Mouse (Mus musculus): ENCODE results near the gene Ube2r2. TPM values are rescaled to one million over a fixed set of nuclear protein-coding genes. Genes with fewer than 3 reads are reported as not detected.

Gene Ube2r2
- polyA plus RNA-seq, 1 experiment, result 69.0 TPM

DNA sequence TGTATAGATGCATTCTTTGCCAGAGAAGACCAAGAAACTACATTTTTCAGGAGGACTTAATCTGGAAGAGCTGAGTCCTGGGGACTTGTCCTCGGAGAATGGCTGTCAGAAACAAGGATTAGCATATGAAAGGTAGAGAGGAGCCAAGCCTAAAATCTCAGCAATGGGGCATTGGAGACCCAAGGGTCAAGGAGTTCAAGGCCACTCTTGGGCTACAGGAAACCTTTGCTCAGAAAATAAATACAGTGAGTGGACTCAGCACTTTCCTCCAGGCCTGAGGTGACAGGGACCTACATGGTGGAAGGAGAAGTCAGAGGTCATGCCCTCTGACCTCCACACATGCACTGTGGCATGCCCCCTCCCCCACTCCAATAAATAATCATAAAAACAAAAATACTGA, 34.6 kb upstream of the Ube2r2 start:
- H3ac ChIP-seq (ENCODE audit: control insufficient read depth, insufficient read length), result no peak overlapping the region
- H3K4me3 ChIP-seq, result no peak overlapping the region
- TF ChIP-seq TCF3 (IDR thresholded peaks at IDR 0.05; ENCODE audit: insufficient read length, low read depth), result no peak
- TF ChIP-seq MAX (IDR thresholded peaks at IDR 0.05; ENCODE audit: low read depth), result no peak
- TF ChIP-seq E2F4 (IDR thresholded peaks at IDR 0.05; ENCODE audit: insufficient read depth), result no peak
- TF ChIP-seq REST (IDR thresholded peaks at IDR 0.05; ENCODE audit: insufficient read depth, insufficient read length), result no peak
- no peak for TF ChIP-seq CEBPB (IDR thresholded peaks at IDR 0.05; ENCODE audit: insufficient read depth, poor library complexity, severe bottlenecking)
- TF ChIP-seq USF1 (IDR thresholded peaks at IDR 0.05; ENCODE audit: low read depth), result no peak
- no peaks in the 10 kb centered on the region for H3K79me2 ChIP-seq (ENCODE audit: control insufficient read depth, insufficient read depth)
- H3K4me2 ChIP-seq (ENCODE audit: low read depth), result no peak overlapping the region
- peaks cover 7% of the 10 kb centered on the region for H3K27me3 ChIP-seq (ENCODE audit: control insufficient read depth, insufficient read depth, insufficient read length)
- H3K36me3 ChIP-seq (ENCODE audit: control insufficient read depth, insufficient read depth), result no peaks in the 10 kb centered on the region

DNA sequence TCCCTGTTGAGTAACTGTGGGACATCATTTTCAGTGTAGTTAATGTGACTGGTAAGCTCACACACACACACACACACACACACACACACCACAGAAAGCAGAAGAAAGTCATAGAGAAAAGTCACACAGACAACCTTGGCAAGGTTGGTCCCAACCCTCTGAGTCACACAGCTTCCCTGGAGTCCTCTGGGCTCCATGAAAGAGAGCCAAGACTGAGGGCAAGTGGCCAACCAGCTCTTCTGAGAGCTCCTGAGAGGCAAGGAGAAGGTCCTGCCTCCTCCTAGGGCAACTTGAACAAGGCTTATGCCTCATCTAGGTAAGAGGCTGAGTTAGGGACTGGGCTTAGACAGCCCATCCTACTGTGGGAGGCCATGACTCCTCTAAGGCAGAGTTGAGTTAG, 32.6 kb upstream of the Ube2r2 start:
- Histone ChIP-seq H3K4me2 (ENCODE audit: low read depth) (no peak overlapping the region), H3K27me3 (ENCODE audit: control insufficient read depth, insufficient read depth, insufficient read length) (peaks cover 3% of the 10 kb centered on the region)
- no peak for TF ChIP-seq MAX (IDR thresholded peaks at IDR 0.05; ENCODE audit: low read depth)
- no peak for TF ChIP-seq CEBPB (IDR thresholded peaks at IDR 0.05; ENCODE audit: insufficient read depth, poor library complexity, severe bottlenecking)
- TF ChIP-seq POLR2A (IDR thresholded peaks at IDR 0.05; ENCODE audit: insufficient read length, low read depth), result no peak
- no peak for TF ChIP-seq REST (IDR thresholded peaks at IDR 0.05; ENCODE audit: insufficient read depth, insufficient read length)
- no peak for TF ChIP-seq MYOD1 (IDR thresholded peaks at IDR 0.05; ENCODE audit: control insufficient read depth in 1 of 3, insufficient read length in 2 of 3, low read depth in 2 of 3)
- TF ChIP-seq SRF (IDR thresholded peaks at IDR 0.05; ENCODE audit: control insufficient read depth, insufficient read length, low read depth), result no peak
- no peak for TF ChIP-seq USF1 (IDR thresholded peaks at IDR 0.05; ENCODE audit: low read depth)
- TF ChIP-seq MYOG (IDR thresholded peaks at IDR 0.05; ENCODE audit: control insufficient read depth in 1 of 3, insufficient read depth in 1 of 3, insufficient read length in 2 of 3, low read depth in 2 of 3), result no peak
- TF ChIP-seq TCF12 (IDR thresholded peaks at IDR 0.05; ENCODE audit: insufficient read depth, poor library complexity, severe bottlenecking), result no peak
- TF ChIP-seq TCF3 (IDR thresholded peaks at IDR 0.05; ENCODE audit: insufficient read length, low read depth), result no peak
- TF ChIP-seq POLR2AphosphoS2 (IDR thresholded peaks at IDR 0.05; ENCODE audit: insufficient read length, low read depth), result no peak
- TF ChIP-seq E2F4 (IDR thresholded peaks at IDR 0.05; ENCODE audit: insufficient read depth), result no peak

DNA sequence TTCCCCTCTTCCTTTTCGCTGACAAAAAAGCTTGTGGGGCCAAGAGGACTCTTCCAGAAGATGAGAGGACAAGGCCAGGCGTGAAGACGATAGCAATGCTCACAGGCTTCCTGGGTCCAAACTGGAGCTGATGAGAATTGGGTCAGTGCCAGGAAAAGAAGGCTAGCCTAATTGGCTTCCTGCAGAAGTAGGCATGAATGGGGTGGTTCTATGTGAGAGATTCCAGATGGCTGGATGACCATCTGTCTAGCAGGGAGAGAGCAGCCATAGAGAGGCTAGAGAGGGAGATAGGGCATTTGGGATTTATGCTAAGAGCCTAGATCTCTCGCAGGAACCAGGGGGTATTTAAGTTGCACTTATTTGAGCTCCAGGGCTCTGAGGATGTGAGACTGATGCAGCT, 28.1 kb upstream of the Ube2r2 start:
- Histone ChIP-seq H3K79me2 (ENCODE audit: control insufficient read depth, insufficient read depth) (no peaks in the 10 kb centered on the region), H3K4me3 (no peak overlapping the region), H3K4me2 (ENCODE audit: low read depth) (no peak overlapping the region), H3K36me3 (ENCODE audit: control insufficient read depth, insufficient read depth) (no peaks in the 10 kb centered on the region), H3K27me3 (ENCODE audit: control insufficient read depth, insufficient read depth, insufficient read length) (no peaks in the 10 kb centered on the region), H3ac (ENCODE audit: control insufficient read depth, insufficient read length) (no peak overlapping the region)
- no peak for TF ChIP-seq MAX (IDR thresholded peaks at IDR 0.05; ENCODE audit: low read depth)
- TF ChIP-seq TCF3 (IDR thresholded peaks at IDR 0.05; ENCODE audit: insufficient read length, low read depth), result no peak
- no peak for TF ChIP-seq TCF12 (IDR thresholded peaks at IDR 0.05; ENCODE audit: insufficient read depth, poor library complexity, severe bottlenecking)
- TF ChIP-seq CEBPB (IDR thresholded peaks at IDR 0.05; ENCODE audit: insufficient read depth, poor library complexity, severe bottlenecking), result no peak
- TF ChIP-seq USF1 (IDR thresholded peaks at IDR 0.05; ENCODE audit: low read depth), result no peak
- no peak for TF ChIP-seq SRF (IDR thresholded peaks at IDR 0.05; ENCODE audit: control insufficient read depth, insufficient read length, low read depth)
- TF ChIP-seq REST (IDR thresholded peaks at IDR 0.05; ENCODE audit: insufficient read depth, insufficient read length), result no peak
- no peak for TF ChIP-seq MYOD1 (IDR thresholded peaks at IDR 0.05; ENCODE audit: control insufficient read depth in 1 of 3, insufficient read length in 2 of 3, low read depth in 2 of 3)

More for the DNA sequence above, 32.6 kb upstream of the Ube2r2 start:
- Histone ChIP-seq H3ac (ENCODE audit: control insufficient read depth, insufficient read length) (no peak overlapping the region), H3K4me3 (no peak overlapping the region), H3K79me2 (ENCODE audit: control insufficient read depth, insufficient read depth) (no peaks in the 10 kb centered on the region), H3K36me3 (ENCODE audit: control insufficient read depth, insufficient read depth) (no peaks in the 10 kb centered on the region)

DNA sequence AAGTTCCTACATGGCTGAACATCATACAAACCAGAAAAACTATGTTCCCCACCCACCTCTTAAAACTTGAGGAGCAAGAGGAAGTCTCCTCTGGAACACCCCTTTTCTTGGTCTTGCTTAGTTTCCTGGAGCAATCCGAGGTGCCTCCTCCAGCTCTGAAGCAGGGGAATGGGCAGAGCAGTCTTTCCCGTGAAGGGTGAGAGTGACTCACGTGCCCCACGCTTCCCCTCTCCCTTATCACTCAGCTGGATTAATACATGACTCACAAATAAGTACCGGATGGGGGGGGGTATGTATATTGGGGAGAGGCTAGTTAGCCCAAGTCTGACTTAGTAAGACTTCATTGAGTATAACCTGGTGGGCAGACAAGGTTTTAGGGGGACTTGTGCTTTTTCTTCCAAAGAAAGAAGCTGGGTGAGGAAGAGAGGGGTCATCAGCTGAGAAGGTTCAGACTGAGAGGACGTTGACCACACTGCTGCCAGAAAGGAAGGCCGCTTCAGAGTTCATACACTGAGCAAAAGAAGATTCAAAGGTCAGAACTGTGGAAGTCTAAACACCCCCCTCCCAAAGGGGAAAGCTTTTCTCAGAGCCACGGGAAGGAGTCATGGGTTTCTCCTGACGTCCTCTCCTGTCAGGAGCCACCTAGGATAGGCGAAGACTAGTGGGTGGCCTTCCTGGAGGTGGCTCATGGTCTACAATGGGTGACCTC, 26.7 kb upstream of the Ube2r2 start:
- TF ChIP-seq POLR2AphosphoS2 (IDR thresholded peaks at IDR 0.05; ENCODE audit: insufficient read length, low read depth), result no peak
- no peak for TF ChIP-seq MYOD1 (IDR thresholded peaks at IDR 0.05; ENCODE audit: control insufficient read depth in 1 of 3, insufficient read length in 2 of 3, low read depth in 2 of 3)
- no peak for TF ChIP-seq MYOG (IDR thresholded peaks at IDR 0.05; ENCODE audit: control insufficient read depth in 1 of 3, insufficient read depth in 1 of 3, insufficient read length in 2 of 3, low read depth in 2 of 3)
- TF ChIP-seq REST (IDR thresholded peaks at IDR 0.05; ENCODE audit: insufficient read depth, insufficient read length), result no peak
- no peak for TF ChIP-seq USF1 (IDR thresholded peaks at IDR 0.05; ENCODE audit: low read depth)
- TF ChIP-seq POLR2A (IDR thresholded peaks at IDR 0.05; ENCODE audit: insufficient read length, low read depth), result no peak
- TF ChIP-seq TCF3 (IDR thresholded peaks at IDR 0.05; ENCODE audit: insufficient read length, low read depth), result no peak
- no peak for TF ChIP-seq MAX (IDR thresholded peaks at IDR 0.05; ENCODE audit: low read depth)
- TF ChIP-seq SRF (IDR thresholded peaks at IDR 0.05; ENCODE audit: control insufficient read depth, insufficient read length, low read depth), result no peak
- no peak for TF ChIP-seq TCF12 (IDR thresholded peaks at IDR 0.05; ENCODE audit: insufficient read depth, poor library complexity, severe bottlenecking)
- no peak for TF ChIP-seq CEBPB (IDR thresholded peaks at IDR 0.05; ENCODE audit: insufficient read depth, poor library complexity, severe bottlenecking)
- no peak for TF ChIP-seq E2F4 (IDR thresholded peaks at IDR 0.05; ENCODE audit: insufficient read depth)
- Histone ChIP-seq H3K36me3 (ENCODE audit: control insufficient read depth, insufficient read depth) (no peaks in the 10 kb centered on the region), H3K4me2 (ENCODE audit: low read depth) (no peak overlapping the region)

More for the DNA sequence above, 26.7 kb upstream of the Ube2r2 start:
- Histone ChIP-seq H3K27me3 (ENCODE audit: control insufficient read depth, insufficient read depth, insufficient read length) (no peaks in the 10 kb centered on the region), H3ac (ENCODE audit: control insufficient read depth, insufficient read length) (no peak overlapping the region), H3K4me3 (no peak overlapping the region), H3K79me2 (ENCODE audit: control insufficient read depth, insufficient read depth) (no peaks in the 10 kb centered on the region)

All from myocyte (in vitro differentiated cells).